Mouse (Mus musculus): ENCODE results near the gene Gm20605. TPM values are rescaled to one million over a fixed set of nuclear protein-coding genes. Genes with fewer than 3 reads are reported as not detected.

The Gm20605 gene
- polyA plus RNA-seq (2012; rRNA removed), result 14.8 and 14.9 TPM in 2 replicates

- peak; percentile 100 for DNase-seq (ENCODE audit: low read depth)
- TF ChIP-seq POLR2A (IDR thresholded peaks at IDR 0.05; ENCODE audit: borderline replicate concordance, extremely low read depth, insufficient read depth, insufficient read length, poor library complexity, severe bottlenecking), result peak; percentile 92
- no peak for TF ChIP-seq CTCF (IDR thresholded peaks at IDR 0.05; ENCODE audit: borderline replicate concordance, extremely low read depth, insufficient read depth, insufficient read length)
Measured at GRCm38 (mm10) chr5:137628498-137629305, at the start of gene Gm20605, which contains the start of the genes Fbxo24 and Lrch4. Gene Gm20605 (plus strand): TSS chr5:137629175. Gene Fbxo24 (minus strand): TSS chr5:137629002. Gene Lrch4 (plus strand): TSS chr5:137629121.

GRCm38 (mm10) chr5:137580246-137580645, 48.7 kb upstream of the Gm20605 start:
- no peak for DNase-seq (ENCODE audit: low read depth)
- TF ChIP-seq CTCF (IDR thresholded peaks at IDR 0.05; ENCODE audit: borderline replicate concordance, extremely low read depth, insufficient read depth, insufficient read length) (no peak), POLR2A (IDR thresholded peaks at IDR 0.05; ENCODE audit: borderline replicate concordance, extremely low read depth, insufficient read depth, insufficient read length, poor library complexity, severe bottlenecking) (no peak)

- no peak for DNase-seq (ENCODE audit: low read depth)
- TF ChIP-seq POLR2A (IDR thresholded peaks at IDR 0.05; ENCODE audit: borderline replicate concordance, extremely low read depth, insufficient read depth, insufficient read length, poor library complexity, severe bottlenecking) (no peak), CTCF (IDR thresholded peaks at IDR 0.05; ENCODE audit: borderline replicate concordance, extremely low read depth, insufficient read depth, insufficient read length) (no peak)
Measured at GRCm38 (mm10) chr5:137582702-137583101, 46.3 kb upstream of the Gm20605 start.

- peak; percentile 94 for DNase-seq (ENCODE audit: low read depth)
- TF ChIP-seq POLR2A (IDR thresholded peaks at IDR 0.05; ENCODE audit: borderline replicate concordance, extremely low read depth, insufficient read depth, insufficient read length, poor library complexity, severe bottlenecking) (no peak), CTCF (IDR thresholded peaks at IDR 0.05; ENCODE audit: borderline replicate concordance, extremely low read depth, insufficient read depth, insufficient read length) (0 out of 2 replicates have a peak, but pooled peaks have one; percentile 7)
Measured at GRCm38 (mm10) chr5:137583670-137584169, 45.3 kb upstream of the Gm20605 start.

GRCm38 (mm10) chr5:137584976-137585375, 44.0 kb upstream of the Gm20605 start:
- TF ChIP-seq CTCF (IDR thresholded peaks at IDR 0.05; ENCODE audit: borderline replicate concordance, extremely low read depth, insufficient read depth, insufficient read length) (peak; percentile 61; the same call in 1 of the 2 replicates), POLR2A (IDR thresholded peaks at IDR 0.05; ENCODE audit: borderline replicate concordance, extremely low read depth, insufficient read depth, insufficient read length, poor library complexity, severe bottlenecking) (no peak)
- peak; percentile 68 for DNase-seq (ENCODE audit: low read depth)

- DNase-seq (ENCODE audit: low read depth), result no peak
- TF ChIP-seq CTCF (IDR thresholded peaks at IDR 0.05; ENCODE audit: borderline replicate concordance, extremely low read depth, insufficient read depth, insufficient read length), result no peak
- TF ChIP-seq POLR2A (IDR thresholded peaks at IDR 0.05; ENCODE audit: borderline replicate concordance, extremely low read depth, insufficient read depth, insufficient read length, poor library complexity, severe bottlenecking), result no peak
Measured at GRCm38 (mm10) chr5:137590507-137590906, 38.5 kb upstream of the Gm20605 start.

- DNase-seq (ENCODE audit: low read depth), result no peak
- no peak for TF ChIP-seq CTCF (IDR thresholded peaks at IDR 0.05; ENCODE audit: borderline replicate concordance, extremely low read depth, insufficient read depth, insufficient read length)
- no peak for TF ChIP-seq POLR2A (IDR thresholded peaks at IDR 0.05; ENCODE audit: borderline replicate concordance, extremely low read depth, insufficient read depth, insufficient read length, poor library complexity, severe bottlenecking)
Measured at GRCm38 (mm10) chr5:137595921-137596320, 33.1 kb upstream of the Gm20605 start.

GRCm38 (mm10) chr5:137596601-137597261, 32.2 kb upstream of the Gm20605 start:
- peak; percentile 42 for DNase-seq (ENCODE audit: low read depth)
- no peak for TF ChIP-seq POLR2A (IDR thresholded peaks at IDR 0.05; ENCODE audit: borderline replicate concordance, extremely low read depth, insufficient read depth, insufficient read length, poor library complexity, severe bottlenecking)
- TF ChIP-seq CTCF (IDR thresholded peaks at IDR 0.05; ENCODE audit: borderline replicate concordance, extremely low read depth, insufficient read depth, insufficient read length), result no peak

- TF ChIP-seq CTCF (IDR thresholded peaks at IDR 0.05; ENCODE audit: borderline replicate concordance, extremely low read depth, insufficient read depth, insufficient read length) (no peak), POLR2A (IDR thresholded peaks at IDR 0.05; ENCODE audit: borderline replicate concordance, extremely low read depth, insufficient read depth, insufficient read length, poor library complexity, severe bottlenecking) (no peak)
- DNase-seq (ENCODE audit: low read depth), result no peak
Measured at GRCm38 (mm10) chr5:137597625-137598024, 31.4 kb upstream of the Gm20605 start.

- DNase-seq (ENCODE audit: low read depth), result no peak
- TF ChIP-seq CTCF (IDR thresholded peaks at IDR 0.05; ENCODE audit: borderline replicate concordance, extremely low read depth, insufficient read depth, insufficient read length) (no peak), POLR2A (IDR thresholded peaks at IDR 0.05; ENCODE audit: borderline replicate concordance, extremely low read depth, insufficient read depth, insufficient read length, poor library complexity, severe bottlenecking) (no peak)
Measured at GRCm38 (mm10) chr5:137598100-137598826, 30.7 kb upstream of the Gm20605 start.

- no peak for TF ChIP-seq CTCF (IDR thresholded peaks at IDR 0.05; ENCODE audit: borderline replicate concordance, extremely low read depth, insufficient read depth, insufficient read length)
- TF ChIP-seq POLR2A (IDR thresholded peaks at IDR 0.05; ENCODE audit: borderline replicate concordance, extremely low read depth, insufficient read depth, insufficient read length, poor library complexity, severe bottlenecking), result no peak
- DNase-seq (ENCODE audit: low read depth), result no peak
Measured at GRCm38 (mm10) chr5:137599600-137599999, 29.4 kb upstream of the Gm20605 start.
